Mouse (Mus musculus): ENCODE data around the gene Olfr1364.
A peak's percentile ranks its signal among the peaks of the same experiment; 100 is the strongest.

Olfr1364 gene

GRCm38 (mm10) chr13:21581659-21582058, at the start of gene Olfr1364:
TSS of gene Olfr1364 (minus strand) at chr13:21581759.
- no peak for DNase-seq (ENCODE audit: low spot score in 2 of 2)

GRCm38 (mm10) chr13:21613922-21614321, 32.4 kb upstream of the Olfr1364 start, which contains the start of gene Olfr1362:
TSS of gene Olfr1362 (minus strand) at chr13:21614022.
- no peak for DNase-seq (ENCODE audit: low spot score in 2 of 2)

- DNase-seq (ENCODE audit: low spot score in 2 of 2): no peak
These were observed 10.1 kb upstream of the Olfr1364 start for GRCm38 (mm10) chr13:21591618-21592017.

- no peak for DNase-seq (ENCODE audit: low spot score in 2 of 2)
These were observed 21.8 kb downstream of the Olfr1364 start, which contains the start of gene Olfr1535 for GRCm38 (mm10) chr13:21559793-21560192. TSS of gene Olfr1535 (minus strand) at chr13:21559893.

GRCm38 (mm10) chr13:21550416-21551110, 31.0 kb downstream of the Olfr1364 start:
- DNase-seq (ENCODE audit: low spot score in 2 of 2): no peak

GRCm38 (mm10) chr13:21549487-21549886, 32.1 kb downstream of the Olfr1364 start:
- no peak for DNase-seq (ENCODE audit: low spot score in 2 of 2)

GRCm38 (mm10) chr13:21542708-21543107, 38.9 kb downstream of the Olfr1364 start, which contains the start of gene Olfr1366:
TSS of gene Olfr1366 (minus strand) at chr13:21542808.
- no peak for DNase-seq (ENCODE audit: low spot score in 2 of 2)

GRCm38 (mm10) chr13:21530781-21531201, 50.8 kb downstream of the Olfr1364 start, which contains the start of gene Zkscan8:
TSS of gene Zkscan8 (minus strand) at chr13:21531120.
- DNase-seq (ENCODE audit: low spot score in 2 of 2): peak; percentile 87 to 90

GRCm38 (mm10) chr13:21530136-21530535, 51.4 kb downstream of the Olfr1364 start:
- DNase-seq (ENCODE audit: low spot score in 2 of 2): no peak

All from heart, adult 9 months (tissue).